Mouse (Mus musculus) midbrain, embryonic 12.5 days (tissue): ENCODE data around the gene Macf1. TPM values are rescaled to one million over a fixed set of nuclear protein-coding genes. Genes with fewer than 3 reads are reported as not detected.

Experiments
- ATAC-seq: fragments of 200-750 bp; cut with Nextera tagmentation; 2 replicates; pipeline ENCODE4 v1.8.0; 2017; ENCODE audit warnings: low read depth, moderate TSS enrichment, moderate library complexity; ENCODE audit not compliant: low FRiP score
- H3K27ac ChIP-seq: fragments of 300-500 bp; sonication (generic); replicated peaks from 2 replicates; pipeline ENCODE4 v1.5.1; 2016; ENCODE audit warnings: mild to moderate bottlenecking
- H3K27me3 ChIP-seq: fragments of 300-500 bp; sonication (generic); 2 replicates; pipeline ENCODE4 v1.6.1; 2016; ENCODE audit warnings: mild to moderate bottlenecking
- H3K36me3 ChIP-seq: fragments of 300-500 bp; sonication (generic); 2 replicates; pipeline ENCODE4 v1.6.1; 2016
- H3K4me1 ChIP-seq: fragments of 300-500 bp; sonication (generic); 2 replicates; pipeline ENCODE4 v1.6.1; 2016
- H3K4me2 ChIP-seq: fragments of 300-500 bp; sonication (generic); replicated peaks from 2 replicates; pipeline ENCODE4 v1.6.1; 2016; ENCODE audit warnings: mild to moderate bottlenecking, moderate library complexity
- H3K4me3 ChIP-seq: fragments of 300-500 bp; sonication (generic); 2 replicates; pipeline ENCODE4 v1.5.1; 2016; ENCODE audit warnings: mild to moderate bottlenecking
- H3K9ac ChIP-seq: fragments of 300-500 bp; sonication (generic); replicated peaks from 2 replicates; pipeline ENCODE4 v1.6.1; 2016; ENCODE audit warnings: mild to moderate bottlenecking, moderate library complexity
- H3K9me3 ChIP-seq: fragments of 300-500 bp; sonication (generic); 2 replicates; pipeline ENCODE4 v1.6.1; 2016; ENCODE audit warnings: mild to moderate bottlenecking
- WGBS: fragments of 180-500 bp; shearing (Covaris S2); methylation state at CpG from one replicate; pipeline ENCODE4 v1.1.7; 2016; 5-methylcytosine and 5-hydroxymethylcytosine counted together
- polyA plus RNA-seq: library from polyadenylated mRNA; unstranded; fragments of >200 nt; fragmentation: Nextera tagmentation; extraction: Ambion mirVana; gene quantifications from 2 replicates; pipeline ENCODE4 v1.2.1, GENCODE M21; 2016

Macf1 gene
- polyA plus RNA-seq = 78.3 and 79.3 TPM in 2 replicates

DNA sequence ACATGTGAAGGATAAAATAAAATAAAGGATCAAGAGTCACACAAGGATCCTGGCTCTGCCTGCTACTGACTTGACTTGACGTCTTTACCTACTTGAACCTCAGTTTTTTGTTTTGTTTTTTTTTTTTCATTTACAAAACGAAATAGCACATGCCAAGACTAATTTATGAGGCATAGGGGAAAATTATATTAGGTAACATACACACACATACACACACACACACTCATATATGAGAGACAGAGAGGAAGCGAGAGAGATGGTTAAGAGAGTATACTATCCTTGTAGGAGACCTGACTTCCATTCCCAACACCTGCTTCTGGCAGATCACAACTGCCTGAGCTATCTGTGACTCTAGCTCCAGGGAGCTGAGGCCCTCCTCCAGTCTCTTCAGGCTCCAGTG lies at the start of gene Macf1:
Macf1 (minus strand) TSS at position 101 of the 400 bp plus-strand sequence.
- 0 out of 2 replicates have a peak, but pooled peaks cover 11% of the 10 kb centered on the region for H3K27me3 ChIP-seq
- WGBS = 88% methylated on average over 3 of the region's 3 CpGs
- H3K36me3 ChIP-seq = 0 out of 2 replicates have a peak, but pooled peaks cover 13% of the 10 kb centered on the region
- peaks cover 18% of the 10 kb centered on the region for H3K4me1 ChIP-seq
- peak within 1 kb of the TSS; percentile 96 for H3K4me2 ChIP-seq
- no peak within 1 kb of the TSS for H3K27ac ChIP-seq
- no peaks in the 10 kb centered on the region for H3K9me3 ChIP-seq
- ATAC-seq = no peak
- H3K9ac ChIP-seq = no peak within 1 kb of the TSS
- 0 out of 2 replicates have a peak within 1 kb of the TSS, but pooled peaks have one; percentile 85 for H3K4me3 ChIP-seq

DNA sequence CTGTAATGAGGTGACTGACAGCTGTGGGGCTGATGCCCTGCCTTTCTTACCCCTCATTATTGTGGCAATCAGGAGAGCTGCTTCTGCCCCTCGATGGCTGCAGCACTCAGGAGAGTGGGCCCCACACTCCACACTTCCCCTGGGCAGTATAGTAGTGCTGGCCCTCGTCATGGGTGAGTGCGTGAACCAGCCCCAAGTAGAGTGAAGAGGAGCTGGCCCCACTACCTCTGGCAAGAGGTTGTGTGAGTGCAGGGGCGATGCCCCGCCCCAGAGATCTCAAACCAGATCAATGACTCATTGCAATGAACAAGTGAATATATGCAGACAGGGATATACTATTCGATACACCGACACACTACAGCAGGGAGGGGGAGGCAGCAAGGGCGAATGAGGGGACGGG lies 49.4 kb upstream of the Macf1 start:
- Histone ChIP-seq H3K27ac (no peak overlapping the region), H3K9me3 (no peaks in the 10 kb centered on the region), H3K9ac (no peak overlapping the region), H3K27me3 (no peaks in the 10 kb centered on the region), H3K4me2 (no peak overlapping the region), H3K4me1 (no peaks in the 10 kb centered on the region), H3K36me3 (peaks cover 47% of the 10 kb centered on the region), H3K4me3 (no peak overlapping the region)
- ATAC-seq = no peak
- 92% methylated on average over 9 of the region's 9 CpGs for WGBS

DNA sequence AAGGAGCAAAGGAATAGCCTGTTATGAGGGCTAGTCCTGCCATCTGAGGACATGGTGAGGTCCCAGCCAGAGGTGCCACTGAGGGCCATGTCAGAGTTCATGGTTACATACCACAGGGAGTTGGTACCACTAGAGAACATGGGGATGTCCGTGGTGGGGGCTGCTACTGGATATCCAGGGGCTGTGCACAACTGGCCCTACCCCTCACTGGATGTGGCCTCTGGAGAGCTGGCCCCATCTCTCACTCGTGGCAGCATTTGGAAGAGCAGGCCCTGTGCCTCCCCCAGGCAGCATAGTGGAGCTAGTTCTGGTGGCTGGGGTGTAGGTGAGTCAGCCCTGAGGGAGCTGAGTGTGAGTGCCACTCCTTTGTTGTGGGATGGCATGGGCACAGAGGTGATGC lies 48.8 kb upstream of the Macf1 start:
- H3K9ac ChIP-seq = no peak overlapping the region
- 88% methylated on average over 2 of the region's 2 CpGs for WGBS
- no peak overlapping the region for H3K4me2 ChIP-seq
- H3K4me1 ChIP-seq = no peaks in the 10 kb centered on the region
- H3K9me3 ChIP-seq = no peaks in the 10 kb centered on the region
- H3K27me3 ChIP-seq = no peaks in the 10 kb centered on the region
- peaks cover 41% of the 10 kb centered on the region for H3K36me3 ChIP-seq
- ATAC-seq = no peak
- no peak overlapping the region for H3K4me3 ChIP-seq
- H3K27ac ChIP-seq = no peak overlapping the region

DNA sequence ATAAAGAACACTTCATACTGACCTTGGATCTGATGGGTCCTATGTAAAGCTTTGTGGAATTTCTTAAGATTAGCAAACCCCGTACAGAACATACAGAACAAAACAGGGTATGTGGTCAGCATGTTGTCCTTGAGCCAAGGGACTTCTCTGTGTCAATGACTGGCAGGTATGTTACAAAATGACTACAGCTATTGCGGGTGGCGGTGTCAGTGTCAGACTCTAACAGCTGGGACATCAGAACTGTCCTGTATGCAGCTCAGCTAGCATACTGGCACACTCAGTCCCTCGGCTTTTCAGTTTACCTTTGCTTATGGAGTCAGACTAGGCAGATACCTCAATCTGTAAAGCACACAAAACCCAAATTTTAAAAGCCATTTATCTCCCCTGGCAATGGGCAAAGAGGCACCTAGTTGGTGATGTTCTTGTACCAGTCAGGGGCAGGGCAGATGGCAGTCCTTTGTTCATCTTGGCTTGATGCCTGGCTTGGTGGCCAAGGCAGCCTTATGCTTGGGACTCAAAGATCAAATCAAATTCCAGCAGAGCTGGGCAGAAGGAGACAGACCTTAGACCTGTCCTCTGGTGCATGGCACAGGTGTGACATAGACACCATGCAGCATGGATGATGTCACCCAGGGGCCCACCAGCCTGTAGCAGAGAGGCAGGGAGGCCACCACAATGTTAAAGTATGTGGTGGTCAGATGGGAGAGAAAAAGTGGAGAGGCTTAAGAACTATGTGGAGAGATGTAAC lies 48.2 kb upstream of the Macf1 start:
- H3K9me3 ChIP-seq = no peaks in the 10 kb centered on the region
- H3K36me3 ChIP-seq = peaks cover 37% of the 10 kb centered on the region
- WGBS = 91% methylated on average over 4 of the region's 4 CpGs
- no peak overlapping the region for H3K27ac ChIP-seq
- no peaks in the 10 kb centered on the region for H3K27me3 ChIP-seq
- ATAC-seq = no peak
- no peaks in the 10 kb centered on the region for H3K4me1 ChIP-seq
- no peak overlapping the region for H3K4me3 ChIP-seq
- no peak overlapping the region for H3K9ac ChIP-seq
- no peak overlapping the region for H3K4me2 ChIP-seq

DNA sequence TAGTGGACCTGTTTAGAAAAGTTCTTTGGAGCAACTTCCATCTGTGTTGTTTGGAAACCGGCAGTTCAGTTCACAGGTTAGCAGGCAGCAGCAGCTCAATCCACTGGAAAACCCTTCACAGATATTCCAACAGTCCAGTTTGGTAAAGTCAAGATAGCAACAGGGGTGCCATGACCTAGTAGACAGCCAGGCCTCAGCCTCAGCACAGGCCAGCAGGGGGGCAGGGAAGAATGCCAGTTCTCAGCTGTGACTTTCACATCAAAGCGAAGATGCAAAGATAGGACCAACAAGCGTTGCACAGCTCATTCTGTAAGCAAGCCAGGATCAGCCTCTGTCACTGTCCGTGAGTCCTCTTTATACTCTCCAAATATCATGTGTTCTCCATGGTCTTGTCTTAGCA lies 37.6 kb upstream of the Macf1 start:
- Histone ChIP-seq H3K4me2 (no peak overlapping the region), H3K9me3 (no peaks in the 10 kb centered on the region), H3K27me3 (no peaks in the 10 kb centered on the region), H3K27ac (no peak overlapping the region), H3K4me3 (no peak overlapping the region), H3K9ac (no peak overlapping the region), H3K36me3 (no peaks in the 10 kb centered on the region), H3K4me1 (peaks cover 11% of the 10 kb centered on the region)
- WGBS = 87% methylated on average over 4 of the region's 4 CpGs
- ATAC-seq = no peak

DNA sequence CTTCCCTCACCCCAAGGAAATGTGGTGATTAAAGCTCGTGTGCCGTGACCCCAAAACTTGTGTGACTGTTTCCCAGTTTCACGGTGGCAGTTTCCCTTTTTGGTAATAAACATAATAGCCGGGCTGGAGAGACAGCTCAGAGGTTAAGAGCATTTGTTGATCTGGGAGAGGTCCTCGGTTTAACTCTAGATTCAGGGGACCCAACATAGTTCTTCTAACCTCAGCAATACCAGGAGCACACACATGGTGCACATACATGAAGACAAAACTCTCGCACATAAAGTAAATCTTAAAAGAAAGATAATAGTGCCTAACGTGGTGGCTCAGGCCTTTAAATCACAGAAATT lies 34.2 kb upstream of the Macf1 start:
- 0 out of 2 replicates have a peak overlapping the region, but pooled peaks have one; percentile 22 for H3K27ac ChIP-seq
- no peaks in the 10 kb centered on the region for H3K9me3 ChIP-seq
- peaks cover 19% of the 10 kb centered on the region for H3K36me3 ChIP-seq
- H3K4me3 ChIP-seq = peak overlapping the region; percentile 89
- H3K27me3 ChIP-seq = no peaks in the 10 kb centered on the region
- ATAC-seq = peak; percentile 35; the same call in 1 of the 2 replicates
- 32% methylated on average over 7 of the region's 7 CpGs for WGBS
- peak overlapping the region; percentile 50 for H3K9ac ChIP-seq
- H3K4me1 ChIP-seq = peaks cover 11% of the 10 kb centered on the region
- H3K4me2 ChIP-seq = peak overlapping the region; percentile 82

DNA sequence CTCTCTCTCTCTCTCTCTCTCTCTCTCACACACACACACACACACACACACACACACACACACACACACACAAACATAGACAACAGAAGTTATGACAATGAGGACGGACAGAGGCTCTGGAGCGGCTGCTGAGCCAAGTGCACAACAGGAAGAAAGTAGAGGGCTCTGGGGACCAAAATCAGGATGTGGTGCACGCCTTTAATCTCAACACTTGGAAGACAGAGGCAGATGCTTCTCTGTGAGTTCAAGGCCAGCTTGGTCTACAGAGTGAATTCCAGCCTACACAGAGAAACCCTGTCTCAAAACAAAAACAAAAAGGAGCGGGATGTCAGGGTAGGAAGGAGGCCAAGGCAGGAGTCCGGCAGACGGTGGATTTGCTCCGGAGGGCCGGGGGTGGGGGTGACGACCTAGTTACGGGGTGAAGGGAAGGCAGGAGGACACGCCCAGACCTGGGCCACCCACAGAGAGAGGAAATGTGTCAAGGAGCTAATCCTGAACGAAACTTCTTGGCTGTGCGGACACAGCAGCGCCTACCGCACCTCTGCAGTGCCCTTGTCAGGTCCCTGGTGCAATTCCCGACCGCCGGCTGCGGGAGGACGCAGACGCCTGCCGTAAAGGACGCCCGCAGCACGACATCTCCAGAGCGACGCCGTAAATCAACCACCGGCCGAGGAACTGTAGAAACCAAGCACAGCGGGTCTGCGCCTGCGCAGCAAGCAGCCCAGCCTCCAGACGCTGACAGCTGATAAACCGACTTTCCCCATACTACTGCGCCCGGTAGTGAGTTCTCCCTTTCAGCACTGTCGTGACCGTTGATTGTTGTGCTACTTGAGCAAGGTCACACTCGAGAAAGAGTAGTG lies 33.6 kb upstream of the Macf1 start, which contains the start of gene Ndufs5:
Ndufs5 (minus strand) TSS at position 629 of the 860 bp plus-strand sequence.
- peak within 1 kb of the TSS; percentile 92 for H3K9ac ChIP-seq
- WGBS = under 1% methylated on average over 40 of the region's 40 CpGs
- peak within 1 kb of the TSS; percentile 82 for H3K4me2 ChIP-seq
- ATAC-seq = peak; percentile 95
- 0 out of 2 replicates have a peak within 1 kb of the TSS, but pooled peaks have one; percentile 58 for H3K27ac ChIP-seq
- H3K9me3 ChIP-seq = no peaks in the 10 kb centered on the region
- peaks cover 11% of the 10 kb centered on the region for H3K4me1 ChIP-seq
- H3K36me3 ChIP-seq = peaks cover 24% of the 10 kb centered on the region
- H3K27me3 ChIP-seq = no peaks in the 10 kb centered on the region
- H3K4me3 ChIP-seq = peak within 1 kb of the TSS; percentile 89

DNA sequence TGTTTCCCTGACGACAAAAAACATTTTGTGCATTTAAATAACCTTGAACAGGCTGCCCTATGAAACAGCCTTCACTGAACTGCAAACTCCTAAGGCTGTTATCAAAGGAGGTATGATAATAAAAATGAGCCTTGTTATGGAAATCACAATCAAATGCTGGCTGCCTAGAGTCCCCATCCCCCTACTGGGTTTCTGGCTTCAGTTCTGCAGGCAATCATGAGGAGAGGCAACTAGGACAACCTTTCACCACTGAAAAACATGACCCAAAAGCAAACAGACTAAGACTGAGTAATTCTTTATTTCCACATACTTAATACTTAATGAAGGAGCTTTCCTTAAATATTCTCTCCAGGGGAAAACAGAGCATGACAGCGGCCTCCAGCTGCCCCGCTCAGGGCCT lies 28.3 kb upstream of the Macf1 start:
- H3K36me3 ChIP-seq = peaks cover 32% of the 10 kb centered on the region
- H3K9ac ChIP-seq = no peak overlapping the region
- H3K27me3 ChIP-seq = no peaks in the 10 kb centered on the region
- H3K4me3 ChIP-seq = no peak overlapping the region
- 90% methylated on average over 3 of the region's 3 CpGs for WGBS
- H3K4me2 ChIP-seq = no peak overlapping the region
- H3K9me3 ChIP-seq = no peaks in the 10 kb centered on the region
- no peak for ATAC-seq
- H3K4me1 ChIP-seq = peaks cover 4% of the 10 kb centered on the region
- H3K27ac ChIP-seq = no peak overlapping the region

DNA sequence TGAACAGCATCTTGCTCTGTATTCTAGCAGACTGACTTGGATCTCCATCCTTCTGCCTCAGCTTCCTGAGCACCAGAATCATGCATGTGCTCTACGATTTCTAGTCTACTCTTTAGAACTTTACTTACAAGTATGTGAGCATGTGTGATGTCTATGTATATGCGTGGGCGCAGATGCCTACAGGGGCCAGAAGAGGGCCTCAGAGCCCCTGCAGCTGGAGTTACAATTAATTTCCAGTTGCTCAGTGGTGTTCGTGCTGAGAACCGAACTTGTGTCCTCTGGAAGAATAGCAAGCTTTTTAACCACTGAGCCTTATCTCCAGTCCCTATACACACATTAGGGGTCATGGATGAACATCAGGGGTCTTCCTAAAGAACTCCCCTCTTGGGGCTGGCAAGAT lies 23.2 kb upstream of the Macf1 start:
- WGBS = 96% methylated on average over 5 of the region's 5 CpGs
- H3K4me1 ChIP-seq = no peaks in the 10 kb centered on the region
- no peaks in the 10 kb centered on the region for H3K27me3 ChIP-seq
- H3K27ac ChIP-seq = no peak overlapping the region
- no peak overlapping the region for H3K4me2 ChIP-seq
- ATAC-seq = no peak
- peaks cover 4% of the 10 kb centered on the region; the same call in 1 of the 2 replicates for H3K36me3 ChIP-seq
- H3K9ac ChIP-seq = no peak overlapping the region
- H3K4me3 ChIP-seq = no peak overlapping the region
- H3K9me3 ChIP-seq = no peaks in the 10 kb centered on the region

DNA sequence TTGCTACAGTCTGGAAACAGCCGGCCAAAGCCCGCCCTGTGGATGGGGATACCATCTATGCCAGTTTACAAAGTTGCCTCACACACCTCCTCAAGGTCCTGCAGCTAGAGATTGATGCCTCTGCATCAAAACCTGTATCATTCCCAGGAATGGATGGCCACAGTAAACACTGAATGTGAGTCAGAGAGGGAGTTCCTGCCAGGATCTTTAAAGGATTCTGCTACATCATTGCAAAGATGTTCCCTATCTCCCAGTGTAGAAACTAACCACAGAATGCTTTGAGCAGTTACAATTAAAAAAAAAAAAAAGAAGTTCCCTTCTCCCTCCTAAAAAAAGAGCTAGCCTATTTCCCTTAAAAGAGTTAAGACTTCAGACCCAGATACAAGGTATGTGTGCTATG lies 21.2 kb upstream of the Macf1 start:
- Histone ChIP-seq H3K27ac (no peak overlapping the region), H3K27me3 (no peaks in the 10 kb centered on the region), H3K4me3 (no peak overlapping the region), H3K9me3 (no peaks in the 10 kb centered on the region), H3K9ac (no peak overlapping the region), H3K4me2 (no peak overlapping the region), H3K4me1 (no peaks in the 10 kb centered on the region), H3K36me3 (no peaks in the 10 kb centered on the region)
- ATAC-seq = no peak
- WGBS = 100% methylated on average over 2 of the region's 2 CpGs

DNA sequence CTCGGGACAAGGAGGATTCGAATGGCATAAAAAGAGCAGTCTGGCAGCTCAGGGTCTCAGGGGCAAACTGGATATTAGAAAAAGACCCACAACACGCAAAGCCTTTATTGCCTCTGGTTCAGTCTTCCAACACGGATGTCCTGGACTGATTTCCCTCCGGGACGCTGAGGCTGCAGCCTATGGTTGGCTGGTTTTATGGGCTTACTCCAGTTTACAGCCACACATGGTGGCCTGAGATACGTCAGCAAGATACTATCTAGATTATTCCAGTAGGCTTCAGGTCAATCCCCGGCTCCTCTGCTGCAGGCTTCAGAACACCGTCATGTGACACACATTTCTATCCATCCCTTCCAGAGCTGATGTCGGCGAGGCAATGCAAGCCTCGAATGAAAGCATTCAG lies 9.2 kb upstream of the Macf1 start:
- no peaks in the 10 kb centered on the region for H3K9me3 ChIP-seq
- H3K27ac ChIP-seq = no peak overlapping the region
- 83% methylated on average over 12 of the region's 12 CpGs for WGBS

DNA sequence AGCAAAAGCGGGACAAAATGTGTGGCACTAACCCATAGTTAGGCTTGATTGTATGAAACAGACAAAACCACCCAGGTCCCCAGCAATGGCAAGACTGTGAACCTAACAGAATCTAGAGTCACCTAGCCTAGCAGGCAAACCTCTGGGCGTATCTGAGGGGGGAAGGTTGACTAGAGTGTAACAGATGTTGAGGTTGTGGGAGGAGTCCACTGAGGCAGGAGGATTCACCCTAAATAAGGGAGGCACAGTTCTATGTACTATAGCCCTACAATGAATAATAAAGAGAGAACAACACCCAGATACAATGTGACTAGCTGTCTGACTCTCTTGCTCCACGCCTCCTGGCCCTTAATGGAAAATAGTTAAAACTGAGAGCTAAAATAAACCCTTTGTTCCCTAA lies 7.9 kb upstream of the Macf1 start:
- H3K27ac ChIP-seq = no peak overlapping the region
- peaks cover 3% of the 10 kb centered on the region; the same call in 1 of the 2 replicates for H3K4me1 ChIP-seq
- no peak overlapping the region for H3K4me3 ChIP-seq
- no peak overlapping the region for H3K4me2 ChIP-seq
- no peak overlapping the region for H3K9ac ChIP-seq
- 83% methylated on average over 3 of the region's 3 CpGs for WGBS
- no peaks in the 10 kb centered on the region for H3K9me3 ChIP-seq
- no peak for ATAC-seq
- H3K27me3 ChIP-seq = no peaks in the 10 kb centered on the region
- no peaks in the 10 kb centered on the region for H3K36me3 ChIP-seq

More for the DNA sequence above, 9.2 kb upstream of the Macf1 start:
- no peak overlapping the region for H3K4me2 ChIP-seq
- no peak for ATAC-seq
- no peak overlapping the region for H3K9ac ChIP-seq
- no peaks in the 10 kb centered on the region for H3K27me3 ChIP-seq
- H3K4me1 ChIP-seq = no peaks in the 10 kb centered on the region
- H3K36me3 ChIP-seq = no peaks in the 10 kb centered on the region
- H3K4me3 ChIP-seq = no peak overlapping the region
